Mouse (Mus musculus) left cerebral cortex, postnatal 4 days (tissue): ENCODE data around the gene Rnf185. TPM values are rescaled to one million over a fixed set of nuclear protein-coding genes. Genes with fewer than 3 reads are reported as not detected.

Experiments
- DNase-seq: peaks from one replicate; pipeline ENCODE4 v3.0.0-alpha.2; 2022
- intact Hi-C: fragments of 180-260 bp; cut with DNase I; formaldehyde crosslinking; loops from one replicate; pipeline ENCODE4 v1.15.1; 2025
- total RNA-seq, 2 experiments: library from RNA; stranded (reverse); gene quantifications; 2 replicates each; pipeline ENCODE4 v1.2.3; 2021

Rnf185 gene
- total RNA-seq, 2 experiments from 2014 or later = 23.5 to 24.7 TPM

DNA sequence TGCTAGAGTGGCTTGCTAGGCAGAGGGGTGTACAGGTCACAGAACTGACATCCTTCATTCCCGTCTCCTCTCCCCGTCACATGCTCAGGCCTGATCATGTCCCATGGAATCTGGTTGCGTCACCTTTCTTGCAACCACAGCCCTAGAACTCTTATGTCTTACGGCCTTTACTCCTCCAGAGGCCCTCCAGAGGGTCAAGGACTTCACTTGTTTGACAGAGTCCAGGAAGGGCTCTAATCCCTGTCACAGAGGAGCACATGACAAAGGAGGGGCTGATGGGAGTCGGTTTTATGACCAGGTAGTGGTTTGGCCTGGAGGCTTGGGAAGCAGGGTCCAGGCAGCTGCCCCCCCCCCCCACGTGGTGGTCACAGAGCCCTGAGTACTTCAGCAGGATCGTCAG lies 83.2 kb downstream of the Rnf185 start:
- intact Hi-C loops = no loop called here
- DNase-seq = no peak

DNA sequence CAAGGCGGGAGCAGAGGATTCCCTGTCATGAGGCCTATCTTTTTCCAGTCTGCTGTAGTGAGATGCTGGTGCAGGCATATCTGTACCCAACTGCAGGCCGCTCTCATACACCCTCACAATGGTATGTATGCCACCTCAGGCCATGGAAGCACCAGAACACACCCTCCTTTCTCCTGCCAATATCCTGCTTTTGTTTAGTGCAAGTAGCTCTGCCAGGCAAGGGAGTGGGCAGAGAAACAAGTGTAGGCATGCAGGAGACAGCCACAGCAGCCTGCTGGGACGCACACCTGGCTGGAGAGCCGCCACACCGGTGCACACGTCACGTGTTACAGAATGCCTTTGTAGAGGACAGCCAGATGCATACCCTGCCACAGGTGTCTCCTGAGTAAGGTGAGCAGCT lies 85.8 kb downstream of the Rnf185 start:
- intact Hi-C loops = no loop called here
- no peak for DNase-seq

Other genes with a start within 250 kb of the Rnf185 start
- gene Eif4enif1, start 250.0 kb downstream of the Rnf185 start, total RNA-seq = 10 to 100 TPM; 73.6 to 76.8 TPM
- gene Drg1, start 185.9 kb downstream of the Rnf185 start, total RNA-seq = 10 to 100 TPM; 86.1 to 96.8 TPM
- gene Patz1, start 163.5 kb downstream of the Rnf185 start, total RNA-seq = 10 to 100 TPM; 62.5 to 62.9 TPM
- 10 to 100 TPM; 22.9 to 23.4 TPM for gene Pik3ip1, start 122.0 kb downstream of the Rnf185 start, total RNA-seq
- gene Limk2, start 43.2 kb downstream of the Rnf185 start, total RNA-seq = 100 to 1,000 TPM; 135 to 140 TPM
- 10 to 100 TPM; 14.6 to 15.4 TPM for gene Pla2g3, start 35.9 kb upstream of the Rnf185 start, total RNA-seq
- gene Inpp5j, start 52.5 kb upstream of the Rnf185 start, total RNA-seq = 10 to 100 TPM; 15.5 to 20.3 TPM
- gene Selenom, start 62.3 kb upstream of the Rnf185 start, total RNA-seq = 100 to 1,000 TPM; 163 to 165 TPM
- gene Smtn, start 88.2 kb upstream of the Rnf185 start, total RNA-seq = 10 to 100 TPM; 15.0 to 17.6 TPM
- gene Morc2a, start 196.8 kb upstream of the Rnf185 start, total RNA-seq = 10 to 100 TPM; 74.3 to 77.6 TPM